Mouse (Mus musculus) midbrain, embryonic 10.5 days (tissue): Measurements from ENCODE around the gene Aldh1l2. TPM values are rescaled to one million over a fixed set of nuclear protein-coding genes. Genes with fewer than 3 reads are reported as not detected.
A peak's percentile ranks its signal among the peaks of the same experiment; 100 is the strongest.

Experiments used
- DNase-seq: peaks from one replicate; pipeline ENCODE4 v3.0.0-alpha.2; 2017; ENCODE audit warnings: low spot score
- H3K27ac ChIP-seq: fragments of 300-500 bp; sonication (generic); replicated peaks from 2 replicates; pipeline ENCODE4 v1.5.1; 2016; ENCODE audit warnings: mild to moderate bottlenecking
- H3K27me3 ChIP-seq: fragments of 300-500 bp; sonication (generic); 2 replicates; pipeline ENCODE4 v1.6.1; 2016; ENCODE audit warnings: low read depth, mild to moderate bottlenecking; ENCODE audit not compliant: poor library complexity, severe bottlenecking
- H3K36me3 ChIP-seq: fragments of 300-500 bp; sonication (generic); 2 replicates; pipeline ENCODE4 v1.6.1; 2016; ENCODE audit warnings: mild to moderate bottlenecking, moderate library complexity
- H3K4me1 ChIP-seq: fragments of 300-500 bp; sonication (generic); 2 replicates; pipeline ENCODE4 v1.6.1; 2016
- H3K4me3 ChIP-seq: fragments of 300-500 bp; sonication (generic); 2 replicates; pipeline ENCODE4 v1.5.1; 2016; ENCODE audit warnings: mild to moderate bottlenecking, moderate library complexity
- H3K9me3 ChIP-seq: fragments of 300-500 bp; sonication (generic); replicated peaks from 2 replicates; pipeline ENCODE4 v1.6.1; 2016; ENCODE audit warnings: mild to moderate bottlenecking
- WGBS: fragments of 180-500 bp; shearing (Covaris S2); methylation state at CpG from one replicate; pipeline ENCODE4 v1.1.7; 2016; 5-methylcytosine and 5-hydroxymethylcytosine counted together
- polyA plus RNA-seq: library from polyadenylated mRNA; unstranded; fragments of >200 nt; fragmentation: Nextera tagmentation; extraction: Ambion mirVana; gene quantifications from 2 replicates; pipeline ENCODE4 v1.2.1, GENCODE M21; 2016

The Aldh1l2 gene
- polyA plus RNA-seq = 2.0 and 5.0 TPM in 2 replicates

DNA sequence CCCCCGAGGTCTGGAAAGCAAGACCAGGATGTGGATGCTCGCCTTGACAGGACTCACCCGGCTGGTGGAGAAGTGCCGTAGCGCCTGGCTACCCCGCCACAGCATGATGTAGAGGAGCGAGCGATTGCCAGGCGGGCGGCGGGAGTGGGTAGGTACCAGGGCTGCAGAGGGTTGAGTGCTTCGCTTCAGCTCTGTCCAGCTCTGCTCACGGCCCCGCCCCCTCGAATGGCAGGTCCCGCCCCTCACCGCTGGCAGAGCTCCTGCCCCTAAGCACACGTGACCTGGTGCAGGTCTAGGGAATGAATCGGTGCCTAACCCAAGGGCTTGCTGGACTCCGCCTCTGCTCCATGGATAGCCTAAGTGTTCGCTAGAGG is at the start of gene Aldh1l2:
Gene Aldh1l2, minus strand, starts transcription at position 231 of the 374 bp plus-strand sequence.
- Histone ChIP-seq H3K4me3 (peak within 1 kb of the TSS; percentile 79), H3K36me3 (no peaks in the 10 kb centered on the region), H3K27me3 (peaks cover 28% of the 10 kb centered on the region), H3K27ac (peak within 1 kb of the TSS; percentile 81), H3K9me3 (no peaks in the 10 kb centered on the region), H3K4me1 (peaks cover 14% of the 10 kb centered on the region)
- peak; percentile 86 for DNase-seq
- WGBS = under 1% methylated on average over 21 of the region's 21 CpGs

DNA sequence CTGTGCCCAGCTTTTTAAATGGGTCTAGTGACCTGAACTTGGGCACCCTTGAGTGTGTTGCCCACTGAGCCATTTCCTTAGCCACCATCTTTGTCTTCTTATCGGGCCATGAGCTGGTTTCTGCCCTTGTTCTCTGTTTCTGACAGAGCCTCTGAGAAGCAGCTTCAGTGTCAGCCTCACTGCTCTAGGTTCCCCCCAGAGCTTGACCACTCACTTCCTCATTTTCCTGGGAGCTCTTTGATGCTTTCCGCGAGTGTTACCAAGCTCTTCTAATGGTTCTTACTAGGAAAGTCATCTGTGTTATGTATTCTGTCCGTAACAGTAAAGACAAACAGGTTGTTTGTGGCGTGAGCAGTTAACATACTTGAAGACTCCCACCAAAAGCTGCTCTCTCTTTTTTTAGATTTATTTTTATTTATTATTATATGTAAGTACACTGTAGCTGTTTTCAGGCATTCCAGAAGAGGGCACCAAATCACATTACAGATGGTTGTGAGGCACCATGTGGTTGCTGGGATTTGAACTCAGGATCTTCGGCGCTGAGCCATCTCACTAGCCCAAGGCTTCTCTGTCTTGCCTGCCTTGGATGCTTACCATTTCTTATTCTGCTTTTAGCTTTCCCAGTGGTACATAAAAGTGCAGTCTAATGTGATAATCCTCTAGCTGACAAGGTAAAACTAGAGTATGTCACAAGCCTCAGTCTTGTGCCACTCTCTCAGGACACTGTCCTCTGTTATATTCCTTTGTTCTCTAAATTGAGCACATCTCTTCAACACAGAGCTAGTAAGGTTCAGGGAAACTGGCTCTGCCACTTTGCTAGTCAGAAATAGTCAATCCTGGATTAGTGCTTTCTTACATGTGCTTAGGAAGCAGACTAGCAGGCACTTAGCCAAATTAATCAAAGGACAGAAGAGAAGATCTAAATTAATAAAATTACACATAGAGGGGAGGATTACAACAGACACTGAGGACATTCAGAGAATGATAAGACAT is 31.8 kb upstream of the Aldh1l2 start:
- Histone ChIP-seq H3K4me3 (no peak overlapping the region), H3K27me3 (no peaks in the 10 kb centered on the region), H3K4me1 (peaks cover 11% of the 10 kb centered on the region), H3K36me3 (peaks cover 99% of the 10 kb centered on the region), H3K9me3 (no peaks in the 10 kb centered on the region), H3K27ac (no peak overlapping the region)
- DNase-seq = no peak
- 92% methylated on average over 7 of the region's 7 CpGs for WGBS

DNA sequence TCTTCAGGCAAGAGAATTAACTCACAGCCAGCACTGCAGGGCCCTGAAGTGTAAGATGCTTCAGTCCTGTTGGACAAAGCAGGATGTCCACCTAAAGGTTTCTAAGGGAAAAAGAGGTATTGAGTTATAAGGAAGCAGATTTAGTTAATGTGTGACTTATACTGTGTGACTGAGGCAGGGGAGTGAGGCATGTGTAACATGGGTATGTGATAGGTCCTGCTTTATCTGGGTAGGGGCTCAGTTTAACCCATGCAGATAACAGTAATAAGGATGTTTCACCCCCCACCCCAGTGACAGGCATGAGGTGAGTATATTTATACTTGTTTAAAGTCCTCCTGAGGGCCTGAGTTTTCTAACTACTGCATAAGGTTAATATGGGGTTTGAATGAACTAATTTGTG is 29.1 kb upstream of the Aldh1l2 start:
- DNase-seq = no peak
- no peak overlapping the region for H3K4me3 ChIP-seq
- no peaks in the 10 kb centered on the region for H3K9me3 ChIP-seq
- peaks cover 98% of the 10 kb centered on the region for H3K36me3 ChIP-seq
- H3K27me3 ChIP-seq = no peaks in the 10 kb centered on the region
- peaks cover 11% of the 10 kb centered on the region for H3K4me1 ChIP-seq
- peak overlapping the region; percentile 55; the same call in 1 of the 2 replicates for H3K27ac ChIP-seq

GRCm38 (mm10) chr10:83545341-83545740 is 11.4 kb upstream of the Aldh1l2 start:
- 78% methylated on average over 3 of the region's 3 CpGs for WGBS
- H3K9me3 ChIP-seq = no peaks in the 10 kb centered on the region
- H3K4me1 ChIP-seq = peaks cover 13% of the 10 kb centered on the region
- no peak overlapping the region for H3K27ac ChIP-seq
- DNase-seq = no peak
- no peaks in the 10 kb centered on the region for H3K27me3 ChIP-seq
- H3K4me3 ChIP-seq = peak overlapping the region; percentile 92
- H3K36me3 ChIP-seq = peaks cover 28% of the 10 kb centered on the region

- Histone ChIP-seq H3K4me3 (peak overlapping the region; percentile 92), H3K27ac (peak overlapping the region; percentile 93), H3K27me3 (no peaks in the 10 kb centered on the region), H3K36me3 (peaks cover 15% of the 10 kb centered on the region), H3K9me3 (no peaks in the 10 kb centered on the region), H3K4me1 (peaks cover 13% of the 10 kb centered on the region)
- under 1% methylated on average over 41 of the region's 41 CpGs for WGBS
- no peak for DNase-seq
These were observed 10.2 kb upstream of the Aldh1l2 start for GRCm38 (mm10) chr10:83544103-83544479.

DNA sequence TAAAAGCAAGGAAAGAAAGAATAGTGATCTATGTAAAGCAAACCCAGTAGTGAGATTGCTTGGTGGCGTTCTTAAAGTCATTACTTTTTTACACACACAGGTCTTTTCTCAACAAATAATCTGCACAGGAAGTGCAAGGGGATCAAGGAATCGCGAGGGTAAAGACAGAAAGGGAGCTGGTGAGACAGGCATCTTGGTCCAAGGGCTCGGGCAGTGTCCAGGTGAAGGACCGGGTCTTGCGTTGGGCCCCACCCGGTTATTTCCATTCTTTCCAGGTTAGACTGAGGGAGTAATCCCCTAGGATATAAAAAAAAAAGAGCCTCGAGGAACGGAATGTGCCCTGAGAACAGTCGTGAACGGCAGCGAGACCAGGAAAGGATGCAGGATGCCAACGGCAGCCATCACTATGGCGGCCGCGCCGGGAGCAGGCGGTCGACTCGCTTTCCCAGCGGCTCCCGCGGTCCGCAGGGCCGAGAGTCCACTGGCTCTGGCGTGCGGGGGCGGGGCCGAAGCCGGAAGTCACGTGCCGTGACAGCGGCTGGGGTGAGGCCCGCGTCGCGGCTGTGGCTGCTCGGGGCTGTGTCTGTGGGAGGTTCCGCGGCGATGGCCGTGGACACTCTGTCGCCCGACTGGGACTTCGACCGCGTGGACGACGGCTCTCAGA is 9.6 kb upstream of the Aldh1l2 start, which contains the start of gene Washc4:
Gene Washc4, plus strand, starts transcription at position 314 of the 664 bp plus-strand sequence.
- H3K27me3 ChIP-seq = no peaks in the 10 kb centered on the region
- peak within 1 kb of the TSS; percentile 93 for H3K27ac ChIP-seq
- DNase-seq = peak; percentile 93
- H3K36me3 ChIP-seq = peaks cover 13% of the 10 kb centered on the region
- peaks cover 13% of the 10 kb centered on the region for H3K4me1 ChIP-seq
- WGBS = 2% methylated on average over 49 of the region's 49 CpGs
- peak within 1 kb of the TSS; percentile 92 for H3K4me3 ChIP-seq
- no peaks in the 10 kb centered on the region for H3K9me3 ChIP-seq

DNA sequence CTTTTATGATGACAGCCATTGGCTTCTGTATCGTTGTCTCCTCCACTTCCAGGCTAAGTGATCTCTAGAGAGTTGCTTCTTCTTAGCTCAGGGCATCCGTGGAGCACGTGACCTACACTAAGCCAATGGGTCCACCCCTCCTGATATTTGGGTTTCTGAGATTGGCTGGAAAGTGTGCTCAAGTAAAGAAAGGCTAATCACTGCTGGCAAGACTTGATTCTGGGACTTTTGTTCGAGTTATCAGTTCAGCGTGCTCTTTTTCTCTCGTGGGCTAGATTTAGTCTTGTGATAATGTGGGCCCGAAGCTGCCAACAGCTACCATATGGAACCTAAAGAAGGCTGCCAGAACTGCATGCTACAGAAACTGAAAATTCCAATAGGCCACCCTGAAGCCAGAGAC is 8.3 kb upstream of the Aldh1l2 start:
- H3K27me3 ChIP-seq = 0 out of 2 replicates have a peak, but pooled peaks cover 1% of the 10 kb centered on the region
- H3K27ac ChIP-seq = no peak overlapping the region
- no peaks in the 10 kb centered on the region for H3K9me3 ChIP-seq
- H3K36me3 ChIP-seq = no peaks in the 10 kb centered on the region
- H3K4me1 ChIP-seq = peaks cover 13% of the 10 kb centered on the region
- H3K4me3 ChIP-seq = no peak overlapping the region
- no peak for DNase-seq
- 85% methylated on average over 7 of the region's 7 CpGs for WGBS

- peaks cover 3% of the 10 kb centered on the region; the same call in 1 of the 2 replicates for H3K27me3 ChIP-seq
- no peak overlapping the region for H3K27ac ChIP-seq
- no peak for DNase-seq
- H3K9me3 ChIP-seq = no peaks in the 10 kb centered on the region
- no peak overlapping the region for H3K4me3 ChIP-seq
- H3K36me3 ChIP-seq = no peaks in the 10 kb centered on the region
- WGBS = 81% methylated on average over 3 of the region's 3 CpGs
- peaks cover 8% of the 10 kb centered on the region for H3K4me1 ChIP-seq
These were observed 6.2 kb upstream of the Aldh1l2 start for GRCm38 (mm10) chr10:83540092-83540491.

DNA sequence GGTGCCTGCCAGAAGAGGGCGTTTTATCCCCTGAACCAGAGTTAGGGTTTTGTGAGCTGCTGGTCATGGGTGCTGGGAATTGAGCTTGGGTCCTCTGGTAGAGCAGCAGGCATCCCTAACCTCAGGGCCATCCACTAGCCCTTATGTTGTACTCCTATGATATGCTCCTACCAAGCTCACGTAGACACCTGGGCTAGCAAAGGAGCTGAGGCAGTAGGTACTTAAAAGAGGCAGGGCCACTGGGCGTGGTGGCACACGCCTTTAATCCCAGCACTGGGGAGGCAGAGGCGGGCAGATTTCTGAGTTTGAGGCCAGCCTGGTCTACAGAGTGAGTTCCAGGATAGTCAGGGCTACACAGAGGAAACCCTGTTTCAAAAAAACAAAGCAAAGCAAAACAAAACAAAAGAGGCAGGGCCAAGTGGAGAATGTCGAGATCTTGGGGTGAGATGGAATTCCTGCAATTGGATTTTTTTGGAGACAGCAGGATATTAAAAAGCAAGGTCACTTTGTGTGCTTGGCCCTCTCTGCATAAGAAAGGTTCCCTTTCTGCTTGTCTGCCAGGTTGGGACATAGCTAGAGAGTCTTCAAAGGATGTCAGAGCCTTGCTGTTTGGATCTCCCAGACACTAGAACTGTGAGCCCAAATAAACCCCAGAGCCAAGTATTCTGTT is 5.5 kb upstream of the Aldh1l2 start:
- no peaks in the 10 kb centered on the region for H3K9me3 ChIP-seq
- no peak for DNase-seq
- H3K4me3 ChIP-seq = no peak overlapping the region
- peaks cover 1% of the 10 kb centered on the region for H3K4me1 ChIP-seq
- H3K27ac ChIP-seq = no peak overlapping the region
- 77% methylated on average over 6 of the region's 6 CpGs for WGBS
- H3K27me3 ChIP-seq = peaks cover 9% of the 10 kb centered on the region
- H3K36me3 ChIP-seq = no peaks in the 10 kb centered on the region

GRCm38 (mm10) chr10:83536436-83536835 is 2.5 kb upstream of the Aldh1l2 start:
- Histone ChIP-seq H3K27ac (no peak overlapping the region), H3K4me1 (peaks cover 14% of the 10 kb centered on the region), H3K4me3 (no peak overlapping the region), H3K36me3 (no peaks in the 10 kb centered on the region), H3K9me3 (no peaks in the 10 kb centered on the region), H3K27me3 (peaks cover 27% of the 10 kb centered on the region)
- 2% methylated on average over 1 of the region's 1 CpGs for WGBS
- DNase-seq = no peak

DNA sequence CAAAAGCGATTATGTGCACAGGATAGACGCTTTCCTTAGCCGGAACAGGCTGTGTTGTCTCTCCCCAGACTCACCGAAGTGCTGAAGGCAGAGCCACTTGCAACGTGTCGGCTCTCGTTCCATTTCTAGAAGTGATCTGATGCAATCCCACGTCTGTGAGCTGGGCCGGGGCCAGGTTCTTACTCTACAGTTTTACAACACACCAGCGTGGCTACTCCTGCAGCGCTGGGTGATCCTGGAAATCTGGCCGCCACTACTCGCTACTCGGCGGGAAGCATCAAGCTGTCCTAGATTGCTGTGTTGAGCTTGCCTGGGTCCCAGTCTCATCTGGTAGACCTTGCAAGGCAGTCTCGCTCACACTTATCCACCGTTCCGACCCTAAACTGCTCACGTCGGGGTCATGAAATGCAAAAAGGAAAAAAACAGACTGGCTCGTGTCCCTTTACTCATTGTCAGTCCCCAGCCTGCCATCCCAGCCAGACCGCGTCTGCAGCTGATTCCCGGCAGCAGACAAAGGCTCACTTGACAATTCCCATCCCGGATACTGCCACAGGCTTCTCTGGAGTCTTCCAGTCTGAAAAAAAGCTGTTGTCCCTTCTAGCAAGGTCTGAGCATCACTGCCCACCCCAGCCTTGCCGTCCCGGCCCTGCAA is 556 bp downstream of the Aldh1l2 start:
- Histone ChIP-seq H3K9me3 (no peaks in the 10 kb centered on the region), H3K27ac (peak overlapping the region; percentile 81), H3K27me3 (peaks cover 28% of the 10 kb centered on the region), H3K4me3 (peak overlapping the region; percentile 79), H3K36me3 (no peaks in the 10 kb centered on the region), H3K4me1 (peaks cover 14% of the 10 kb centered on the region)
- WGBS = 6% methylated on average over 27 of the region's 27 CpGs
- DNase-seq = no peak

DNA sequence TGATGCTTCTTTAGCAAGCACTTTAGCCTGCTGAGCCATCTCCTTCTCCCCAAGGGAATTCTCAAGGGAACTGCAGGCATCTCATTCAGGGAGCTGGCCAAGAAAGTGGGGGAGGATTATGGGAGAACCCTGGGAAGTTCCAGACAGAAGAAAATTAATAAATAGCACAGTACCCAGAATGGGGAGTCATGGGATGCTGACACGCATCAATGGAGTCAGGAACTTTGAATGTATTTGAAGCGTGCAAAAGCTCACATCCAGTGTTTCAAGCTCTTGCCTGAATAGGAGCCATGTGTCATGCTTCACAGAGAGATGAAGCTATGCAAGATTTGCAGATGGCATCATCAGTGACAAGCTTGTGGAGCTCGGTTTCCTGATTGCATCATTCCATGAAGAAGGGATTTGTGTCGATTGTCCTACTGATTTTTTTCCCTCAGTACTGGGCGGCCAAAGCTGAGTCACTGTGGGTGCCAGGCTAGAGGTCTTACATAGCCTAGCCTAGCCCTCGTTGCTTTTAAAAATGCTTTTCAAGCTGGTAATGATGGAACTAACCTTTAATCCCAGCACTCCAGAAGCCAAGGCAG is 3.5 kb downstream of the Aldh1l2 start:
- 86% methylated on average over 6 of the region's 6 CpGs for WGBS
- Histone ChIP-seq H3K27ac (no peak overlapping the region), H3K36me3 (no peaks in the 10 kb centered on the region), H3K27me3 (peaks cover 25% of the 10 kb centered on the region), H3K4me3 (no peak overlapping the region), H3K4me1 (peaks cover 14% of the 10 kb centered on the region), H3K9me3 (no peaks in the 10 kb centered on the region)
- no peak for DNase-seq
